Mouse (Mus musculus): Measurements from ENCODE around the gene Yes1.
"Not testable (repeated sequence)": the region's sequence is repeated elsewhere in the genome, so short reads cannot be mapped to it uniquely, and the experiment has no call there.

Yes1 gene

GRCm38 (mm10) chr5:32610801-32611340 lies at the start of gene Yes1:
Gene Yes1, plus strand, starts transcription at chr5:32611171.
- peak; percentile 88 for DNase-seq

- DNase-seq = no peak
Measured at GRCm38 (mm10) chr5:32564697-32565096, 46.3 kb upstream of the Yes1 start.

- peak; percentile 11 for DNase-seq
Measured at GRCm38 (mm10) chr5:32571802-32572201, 39.2 kb upstream of the Yes1 start.

- DNase-seq = peak; percentile 77
Measured at GRCm38 (mm10) chr5:32588136-32588535, 22.8 kb upstream of the Yes1 start.

GRCm38 (mm10) chr5:32593793-32594192 lies 17.2 kb upstream of the Yes1 start:
- peak; percentile 59 for DNase-seq

GRCm38 (mm10) chr5:32594358-32594757 lies 16.6 kb upstream of the Yes1 start:
- peak; percentile 56 for DNase-seq

- DNase-seq = no peak
Measured at GRCm38 (mm10) chr5:32605911-32606310, 5.1 kb upstream of the Yes1 start.

GRCm38 (mm10) chr5:32607776-32608355 lies 3.1 kb upstream of the Yes1 start:
- DNase-seq = peak; percentile 43

- DNase-seq = no peak
Measured at GRCm38 (mm10) chr5:32608516-32608915, 2.5 kb upstream of the Yes1 start.

GRCm38 (mm10) chr5:32610064-32610800 lies 739 bp upstream of the Yes1 start:
- peak; percentile 63 for DNase-seq

- DNase-seq = no peak
Measured at GRCm38 (mm10) chr5:32611341-32611961, 480 bp downstream of the Yes1 start.

- no peak for DNase-seq
Measured at GRCm38 (mm10) chr5:32614291-32614690, 3.3 kb downstream of the Yes1 start.

- no peak for DNase-seq
Measured at GRCm38 (mm10) chr5:32614691-32615090, 3.7 kb downstream of the Yes1 start.

GRCm38 (mm10) chr5:32616489-32616888 lies 5.5 kb downstream of the Yes1 start:
- not testable (repeated sequence) for DNase-seq

GRCm38 (mm10) chr5:32617851-32618250 lies 6.9 kb downstream of the Yes1 start:
- no peak for DNase-seq

GRCm38 (mm10) chr5:32623649-32624048 lies 12.7 kb downstream of the Yes1 start:
- DNase-seq = no peak

GRCm38 (mm10) chr5:32624777-32625176 lies 13.8 kb downstream of the Yes1 start:
- DNase-seq = no peak

GRCm38 (mm10) chr5:32633185-32633584 lies 22.2 kb downstream of the Yes1 start:
- DNase-seq = no peak

GRCm38 (mm10) chr5:32657386-32657785 lies 46.4 kb downstream of the Yes1 start:
- peak; percentile 41 for DNase-seq

GRCm38 (mm10) chr5:32682475-32682874 lies 71.5 kb downstream of the Yes1 start:
- no peak for DNase-seq

GRCm38 (mm10) chr5:32693411-32693810 lies 82.4 kb downstream of the Yes1 start:
- DNase-seq = no peak

GRCm38 (mm10) chr5:32697208-32697867 lies 86.4 kb downstream of the Yes1 start:
- peak; percentile 75 for DNase-seq

GRCm38 (mm10) chr5:32706226-32706780 lies 95.3 kb downstream of the Yes1 start:
- no peak for DNase-seq
